Mouse (Mus musculus): ENCODE data around the gene Ptov1.

Gene Ptov1

DNA sequence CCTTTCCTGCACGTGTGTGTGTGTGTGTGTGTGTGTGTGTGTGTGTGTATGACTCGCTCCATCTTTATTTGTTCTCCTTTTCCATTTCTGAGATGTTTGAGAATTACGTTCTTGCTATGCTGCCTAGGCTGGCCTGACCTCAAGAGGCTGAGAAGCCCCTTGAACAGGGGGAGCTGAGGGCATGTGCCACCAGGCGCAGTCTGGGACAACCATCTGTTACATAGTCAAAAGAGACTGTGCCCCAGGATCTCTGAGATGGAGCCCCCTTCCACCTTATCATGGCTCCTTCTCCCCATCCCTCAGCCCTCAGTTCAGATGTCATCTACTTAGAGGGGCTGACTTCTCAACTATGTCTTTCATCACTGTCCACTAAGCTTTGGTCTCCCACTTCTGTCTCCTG is 55.2 kb downstream of the Ptov1 start:
- no peak for DNase-seq

DNA sequence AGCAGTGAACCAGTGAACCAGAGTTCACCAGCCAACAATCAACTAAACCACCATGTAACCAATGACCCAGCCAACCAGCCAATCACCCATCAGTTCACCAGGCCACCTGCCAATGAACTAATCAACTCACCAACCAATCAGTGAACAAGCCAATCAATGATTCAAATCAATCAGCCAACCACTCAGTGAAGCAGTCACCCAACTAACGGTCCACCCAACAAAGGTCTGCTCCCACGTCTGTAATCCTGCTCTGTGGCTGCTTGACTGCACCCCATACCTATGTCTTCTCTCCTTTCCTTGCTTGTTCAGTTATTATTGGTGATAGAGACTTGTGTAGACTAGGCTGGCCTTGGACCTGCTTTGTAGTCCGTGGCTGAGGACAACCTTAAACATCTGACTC is 55.6 kb downstream of the Ptov1 start:
- no peak for DNase-seq
